Mouse (Mus musculus): ENCODE measurements around the gene Ccser1. TPM values are rescaled to one million over a fixed set of nuclear protein-coding genes. Genes with fewer than 3 reads are reported as not detected.

The Ccser1 gene
- polyA plus RNA-seq, 1 experiment from 2014 or later, result 6.3 TPM

DNA sequence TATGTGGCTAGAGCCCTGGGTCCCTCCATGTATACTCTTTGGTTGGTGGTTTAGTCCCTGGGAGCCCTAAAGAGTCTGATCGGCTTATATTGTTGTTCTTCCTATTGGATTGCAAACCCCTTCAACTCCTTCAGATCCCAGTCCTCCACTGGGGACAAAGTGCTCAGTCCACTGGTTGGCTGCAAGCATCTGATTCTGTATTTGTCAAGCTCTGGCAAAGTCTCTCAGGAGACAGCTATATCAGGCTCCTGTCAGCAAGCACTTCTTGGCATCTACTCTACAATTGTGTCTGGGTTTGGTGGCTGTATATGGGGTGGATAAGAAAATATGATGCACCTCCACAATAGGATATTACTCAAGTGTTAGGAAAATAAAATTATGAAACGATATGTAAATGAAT lies 1187.7 kb downstream of the Ccser1 start:
- no peaks in the 10 kb centered on the region for H3K36me3 ChIP-seq
- ATAC-seq (ENCODE audit: insufficient number of reproducible peaks, insufficient read depth, low FRiP score, low TSS enrichment, low read depth), result no peak
- no peaks in the 10 kb centered on the region for H3K27me3 ChIP-seq
- H3K27ac ChIP-seq, result no peak overlapping the region
- no peaks in the 10 kb centered on the region for H3K4me1 ChIP-seq
- 88% methylated on average over 2 of the region's 2 CpGs for WGBS
- no peak overlapping the region for H3K4me3 ChIP-seq
- no peaks in the 10 kb centered on the region for H3K9me3 ChIP-seq
- H3K4me2 ChIP-seq, result no peak overlapping the region
- no peak overlapping the region for H3K9ac ChIP-seq
